Mouse (Mus musculus) liver, postnatal 0 days (tissue): ENCODE measurements around the gene Anxa5.

Experiments used
- CTCF ChIP-seq: sonication (generic); IDR thresholded peaks from 2 replicates; pipeline ENCODE4 v1.5.1; 2016; ENCODE audit warnings: antibody characterized with exemption, low read depth
- EP300 ChIP-seq: IDR thresholded peaks from 2 replicates; pipeline ENCODE4 v1.6.1; 2016; ENCODE audit warnings: antibody characterized with exemption, low read depth, mild to moderate bottlenecking

GRCm38 (mm10) chr3:36406967-36407366 lies 68.7 kb downstream of the Anxa5 start:
- TF ChIP-seq CTCF (no peak), EP300 (no peak)
